Mouse (Mus musculus) limb, embryonic 11.5 days (tissue): ENCODE measurements around the gene Urah. TPM values are rescaled to one million over a fixed set of nuclear protein-coding genes. Genes with fewer than 3 reads are reported as not detected.

Experiments
- ATAC-seq: fragments of 200-750 bp; cut with Nextera tagmentation; 2 replicates; pipeline ENCODE4 v1.8.0; 2017; ENCODE audit warnings: low read depth; ENCODE audit not compliant: insufficient number of reproducible peaks, low FRiP score, low TSS enrichment
- DNase-seq: peaks from one replicate; pipeline ENCODE4 v3.0.0-alpha.2; 2015; ENCODE audit warnings: low spot score
- H3K27ac ChIP-seq: fragments of 300-500 bp; sonication (generic); replicated peaks from 2 replicates; pipeline ENCODE4 v1.5.1; 2014; ENCODE audit warnings: low read depth, mild to moderate bottlenecking, low read length
- H3K27me3 ChIP-seq: fragments of 300-500 bp; sonication (generic); 2 replicates; pipeline ENCODE4 v1.6.1; 2014; ENCODE audit warnings: mild to moderate bottlenecking, low read length, mixed read lengths; ENCODE audit not compliant: control insufficient read depth, insufficient read depth
- H3K36me3 ChIP-seq: fragments of 300-500 bp; sonication (generic); 2 replicates; pipeline ENCODE4 v1.6.1; 2014; ENCODE audit warnings: mild to moderate bottlenecking, low read length, moderate library complexity, mixed read lengths; ENCODE audit not compliant: control insufficient read depth, insufficient read depth
- H3K4me1 ChIP-seq: fragments of 300-500 bp; sonication (generic); 2 replicates; pipeline ENCODE4 v1.6.1; 2014; ENCODE audit warnings: low read length, mixed read lengths; ENCODE audit not compliant: control insufficient read depth, insufficient read depth
- H3K4me2 ChIP-seq: fragments of 300-500 bp; sonication (generic); 2 replicates; pipeline ENCODE4 v1.6.1; 2014; ENCODE audit warnings: low read depth, mild to moderate bottlenecking, moderate library complexity; ENCODE audit not compliant: severe bottlenecking
- H3K4me3 ChIP-seq: fragments of 300-500 bp; sonication (generic); 2 replicates; pipeline ENCODE4 v1.5.1; 2014; ENCODE audit warnings: low read depth, low read length
- H3K9ac ChIP-seq: fragments of 300-500 bp; sonication (generic); 2 replicates; pipeline ENCODE4 v1.6.1; 2014; ENCODE audit warnings: mild to moderate bottlenecking, low read length
- H3K9me3 ChIP-seq: fragments of 300-500 bp; sonication (generic); 2 replicates; pipeline ENCODE4 v1.6.1; 2016; ENCODE audit warnings: low read length; ENCODE audit not compliant: control insufficient read depth
- WGBS: fragments of 180-500 bp; shearing (Covaris S2); extraction: QIAGEN DNeasy Blood & Tissue Kit; methylation state at CpG from one replicate; pipeline ENCODE4 v1.1.7; 2014; 5-methylcytosine and 5-hydroxymethylcytosine counted together
- polyA plus RNA-seq: library from polyadenylated mRNA; unstranded; fragments of >200 nt; fragmentation: Nextera tagmentation; extraction: Ambion mirVana; gene quantifications from 2 replicates; pipeline ENCODE4 v1.2.1, GENCODE M21; 2014

The Urah gene
- polyA plus RNA-seq, 1 experiment from 2014 or later, result 0.68 TPM

- 31% methylated on average over 14 of the region's 14 CpGs for WGBS
- Histone ChIP-seq H3K27me3 (peaks cover 5% of the 10 kb centered on the region; the same call in 1 of the 2 replicates), H3K4me2 (no peak within 1 kb of the TSS), H3K9me3 (no peaks in the 10 kb centered on the region), H3K9ac (no peak within 1 kb of the TSS), H3K4me1 (no peaks in the 10 kb centered on the region), H3K27ac (no peak within 1 kb of the TSS), H3K36me3 (no peaks in the 10 kb centered on the region), H3K4me3 (no peak within 1 kb of the TSS)
- peak; percentile 95 for DNase-seq
- ATAC-seq, result peak; percentile 73
These were observed 10.3 kb downstream of the Urah start, which contains the start of gene Scgb1c1 for GRCm38 (mm10) chr7:140844905-140845665. TSS of gene Scgb1c1 (plus strand) at chr7:140845547.

DNA sequence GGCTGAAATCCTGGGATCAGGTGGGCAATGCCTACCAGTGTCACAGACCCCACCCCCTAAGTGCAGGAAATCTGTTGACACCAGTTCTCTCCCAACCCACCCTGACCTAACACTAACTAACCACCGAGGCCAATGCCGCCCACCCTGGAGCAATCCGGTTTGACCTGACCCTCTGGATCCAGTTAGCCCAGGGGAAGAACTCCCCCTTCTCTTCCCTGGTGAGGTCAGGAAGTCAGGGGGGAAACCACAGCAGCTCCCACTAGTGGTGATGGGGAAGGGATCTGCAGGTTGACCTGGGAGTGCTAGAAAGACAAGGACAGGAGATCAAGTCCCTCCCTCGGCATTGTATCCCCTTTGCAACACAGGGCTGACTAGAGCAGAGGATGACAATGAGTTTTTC is 10.9 kb downstream of the Urah start:
- 55% methylated on average over 4 of the region's 4 CpGs for WGBS
- peaks cover 1% of the 10 kb centered on the region; the same call in 1 of the 2 replicates for H3K27me3 ChIP-seq
- H3K4me2 ChIP-seq, result no peak overlapping the region
- no peaks in the 10 kb centered on the region for H3K4me1 ChIP-seq
- H3K27ac ChIP-seq, result no peak overlapping the region
- H3K9ac ChIP-seq, result no peak overlapping the region
- ATAC-seq (0 out of 2 replicates have a peak, but pooled peaks have one; percentile 4), DNase-seq (no peak)
- no peak overlapping the region for H3K4me3 ChIP-seq
- H3K9me3 ChIP-seq, result no peaks in the 10 kb centered on the region
- H3K36me3 ChIP-seq, result no peaks in the 10 kb centered on the region

DNA sequence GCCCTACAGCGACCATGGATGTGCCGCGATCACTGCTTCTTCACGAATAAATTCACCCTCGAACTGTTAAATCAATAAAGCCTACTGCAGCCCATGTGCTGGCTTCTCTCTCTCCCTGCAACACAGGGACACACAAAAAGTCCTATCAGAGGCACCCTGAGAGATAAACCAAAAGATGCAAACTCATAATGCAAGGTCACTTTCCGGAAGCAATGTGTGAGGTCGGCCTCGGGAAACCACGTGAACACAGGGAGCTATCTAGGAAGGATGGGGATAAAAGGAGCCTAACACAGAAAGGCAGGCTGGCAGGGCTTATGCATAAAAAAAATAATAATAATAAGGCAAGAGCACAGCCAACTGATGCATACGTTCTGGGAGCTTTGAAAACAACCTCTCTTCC is 11.9 kb downstream of the Urah start:
- WGBS, result 85% methylated on average over 10 of the region's 10 CpGs
- no peaks in the 10 kb centered on the region for H3K4me1 ChIP-seq
- no peak overlapping the region for H3K4me2 ChIP-seq
- H3K4me3 ChIP-seq, result no peak overlapping the region
- H3K9me3 ChIP-seq, result no peaks in the 10 kb centered on the region
- H3K27ac ChIP-seq, result no peak overlapping the region
- H3K27me3 ChIP-seq, result no peaks in the 10 kb centered on the region
- H3K9ac ChIP-seq, result no peak overlapping the region
- peaks cover 2% of the 10 kb centered on the region; the same call in 1 of the 2 replicates for H3K36me3 ChIP-seq
- DNase-seq (no peak), ATAC-seq (no peak)

GRCm38 (mm10) chr7:140847755-140848580 is 13.2 kb downstream of the Urah start, which contains the start of gene Odf3:
TSS of gene Odf3 (plus strand) at chr7:140847805.
- DNase-seq, result no peak
- Histone ChIP-seq H3K4me2 (no peak within 1 kb of the TSS), H3K4me3 (no peak within 1 kb of the TSS), H3K36me3 (peaks cover 8% of the 10 kb centered on the region; the same call in 1 of the 2 replicates), H3K9ac (no peak within 1 kb of the TSS), H3K27me3 (no peaks in the 10 kb centered on the region), H3K27ac (no peak within 1 kb of the TSS), H3K4me1 (no peaks in the 10 kb centered on the region), H3K9me3 (no peaks in the 10 kb centered on the region)
- WGBS, result 75% methylated on average over 11 of the region's 11 CpGs
- no peak for ATAC-seq

- peaks cover 8% of the 10 kb centered on the region; the same call in 1 of the 2 replicates for H3K36me3 ChIP-seq
- H3K4me1 ChIP-seq, result no peaks in the 10 kb centered on the region
- no peak overlapping the region for H3K4me2 ChIP-seq
- H3K27me3 ChIP-seq, result no peaks in the 10 kb centered on the region
- 90% methylated on average over 10 of the region's 10 CpGs for WGBS
- no peak overlapping the region for H3K27ac ChIP-seq
- ATAC-seq, result no peak
- H3K9me3 ChIP-seq, result no peaks in the 10 kb centered on the region
- no peak overlapping the region for H3K9ac ChIP-seq
- no peak for DNase-seq
- H3K4me3 ChIP-seq, result no peak overlapping the region
These were observed 13.8 kb downstream of the Urah start for GRCm38 (mm10) chr7:140848591-140848990.

GRCm38 (mm10) chr7:140851916-140852315 is 17.1 kb downstream of the Urah start:
- Histone ChIP-seq H3K27me3 (no peaks in the 10 kb centered on the region), H3K4me3 (no peak overlapping the region), H3K4me2 (no peak overlapping the region), H3K36me3 (peaks cover 12% of the 10 kb centered on the region; the same call in 1 of the 2 replicates), H3K27ac (no peak overlapping the region), H3K9ac (no peak overlapping the region), H3K9me3 (no peaks in the 10 kb centered on the region), H3K4me1 (peaks cover 5% of the 10 kb centered on the region)
- ATAC-seq (no peak), DNase-seq (no peak)
- 97% methylated on average over 4 of the region's 4 CpGs for WGBS

- ATAC-seq, result no peak
- no peaks in the 10 kb centered on the region for H3K9me3 ChIP-seq
- 85% methylated on average over 9 of the region's 9 CpGs for WGBS
These were observed 18.6 kb downstream of the Urah start for GRCm38 (mm10) chr7:140853386-140853785.

DNA sequence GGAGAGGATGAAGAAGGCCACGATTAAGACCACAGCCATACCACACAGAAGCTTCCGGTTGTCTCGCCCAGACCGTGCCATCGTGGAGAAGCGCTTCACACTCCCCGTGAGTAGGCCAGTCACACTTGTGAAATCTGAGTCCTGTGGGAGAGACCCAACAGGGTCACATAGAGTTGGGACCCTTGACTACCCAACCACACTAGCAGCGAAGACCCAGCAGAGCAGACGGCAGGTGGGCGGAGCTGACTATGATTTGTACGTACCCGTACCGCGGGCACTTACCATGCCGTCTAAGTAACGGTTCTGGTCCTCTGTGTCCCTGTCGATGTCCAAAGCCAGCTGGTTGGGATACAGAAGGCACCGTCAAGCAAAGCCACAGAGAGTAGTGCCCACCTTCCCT is 19.7 kb downstream of the Urah start:
- H3K4me3 ChIP-seq, result no peak overlapping the region
- DNase-seq, result no peak
- no peak overlapping the region for H3K9ac ChIP-seq
- peaks cover 12% of the 10 kb centered on the region; the same call in 1 of the 2 replicates for H3K36me3 ChIP-seq
- H3K27ac ChIP-seq, result no peak overlapping the region
- WGBS, result 94% methylated on average over 18 of the region's 18 CpGs
- H3K9me3 ChIP-seq, result no peaks in the 10 kb centered on the region
- H3K4me1 ChIP-seq, result peaks cover 12% of the 10 kb centered on the region
- no peak overlapping the region for H3K4me2 ChIP-seq
- no peak for ATAC-seq
- no peaks in the 10 kb centered on the region for H3K27me3 ChIP-seq

More at GRCm38 (mm10) chr7:140853386-140853785, 18.6 kb downstream of the Urah start:
- Histone ChIP-seq H3K27me3 (no peaks in the 10 kb centered on the region), H3K9ac (no peak overlapping the region), H3K4me2 (no peak overlapping the region), H3K4me1 (peaks cover 12% of the 10 kb centered on the region), H3K27ac (no peak overlapping the region), H3K36me3 (peaks cover 12% of the 10 kb centered on the region; the same call in 1 of the 2 replicates), H3K4me3 (no peak overlapping the region)
- DNase-seq, result no peak
